Mouse (Mus musculus) right cerebral cortex, postnatal 36 days (tissue): ENCODE data around the gene Ttc33.
A peak's percentile ranks its signal among the peaks of the same experiment; 100 is the strongest.

ENCODE experiments used
- DNase-seq, 2 experiments: peaks; one replicate each; pipeline ENCODE4 v3.0.0; 2022; ENCODE audit warnings: low spot score in 2 of 2, mixed read lengths in 1 of 2

The Ttc33 gene

DNA sequence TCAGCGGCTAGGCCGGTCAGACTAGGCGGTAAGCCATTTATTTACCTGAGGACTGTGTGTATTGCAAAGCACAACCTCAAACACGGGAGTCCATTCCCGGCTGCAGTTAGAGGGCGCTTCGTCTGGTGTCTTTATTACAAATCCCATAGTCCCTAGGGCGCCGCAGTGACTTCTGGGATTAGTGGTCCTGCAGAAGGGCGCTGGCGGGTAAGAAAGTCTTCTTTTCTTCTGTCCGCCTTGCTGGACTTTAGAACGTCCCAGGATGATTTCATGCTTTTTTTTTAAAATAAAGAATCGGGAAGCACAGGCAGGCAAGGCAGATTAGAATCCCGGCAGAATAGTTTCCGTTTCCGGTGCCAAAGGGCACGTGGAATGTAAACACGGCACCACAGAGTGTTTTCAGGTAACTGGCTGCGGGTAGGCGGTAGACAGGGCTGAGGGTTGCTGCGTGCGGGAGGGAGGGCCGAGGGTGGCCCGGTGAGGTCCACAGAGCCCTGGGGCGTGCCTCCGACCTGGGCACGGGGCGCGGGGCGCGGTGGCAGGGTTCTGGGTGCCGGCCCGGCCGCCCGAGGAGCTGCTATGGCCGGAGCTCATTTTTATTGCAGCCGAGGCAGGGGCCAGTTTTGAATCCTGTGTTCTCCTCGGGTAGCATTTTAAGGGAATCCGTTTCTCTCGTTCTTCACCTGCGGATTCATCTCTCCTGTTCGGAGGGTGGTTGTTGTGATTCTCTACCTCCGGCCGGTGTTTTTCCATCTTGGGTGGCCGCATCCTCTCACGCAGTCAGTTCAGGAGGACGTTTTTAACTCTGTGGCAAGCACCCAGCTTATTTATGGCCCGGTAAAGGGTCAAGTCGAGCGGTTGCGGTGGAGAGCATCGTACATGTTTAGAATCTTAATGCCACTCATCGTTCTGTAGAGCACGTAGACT is at the start of gene Ttc33:
Gene Ttc33 (plus strand): TSS at position 160 of the 927 bp plus-strand sequence.
- DNase-seq, result peak; percentile 69 to 79

- DNase-seq, result no peak
Observed at GRCm38 (mm10) chr15:5138021-5138856, 47.1 kb upstream of the Ttc33 start.

GRCm38 (mm10) chr15:5139366-5139765 is 46.0 kb upstream of the Ttc33 start:
- DNase-seq, result no peak

DNA sequence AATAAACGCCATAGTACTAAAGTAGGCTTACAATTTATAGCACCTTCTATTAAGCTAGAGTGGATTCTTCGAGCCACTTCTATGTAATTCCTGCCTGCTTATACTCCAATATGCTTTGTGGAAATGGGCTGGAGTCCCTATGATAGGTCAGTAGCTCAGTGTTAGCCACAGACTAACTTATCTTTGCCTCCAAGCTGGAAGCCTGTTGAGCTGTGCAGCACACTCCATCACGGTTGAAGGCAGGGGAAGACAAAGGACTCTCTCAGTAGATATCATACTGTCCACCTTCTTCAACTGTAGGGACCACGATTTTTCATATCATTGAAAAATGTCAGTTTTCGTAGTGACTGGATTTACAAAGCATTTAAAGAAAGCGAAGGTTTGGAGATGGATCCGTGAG is 45.5 kb upstream of the Ttc33 start:
- no peak for DNase-seq

- DNase-seq, result no peak
Observed at GRCm38 (mm10) chr15:5140357-5140756, 45.0 kb upstream of the Ttc33 start.

GRCm38 (mm10) chr15:5142047-5142446 is 43.3 kb upstream of the Ttc33 start:
- no peak for DNase-seq

GRCm38 (mm10) chr15:5142714-5143113 is 42.6 kb upstream of the Ttc33 start:
- DNase-seq, result no peak

- peak; percentile 34 to 44 for DNase-seq
Observed at GRCm38 (mm10) chr15:5143361-5144020, 41.8 kb upstream of the Ttc33 start, which contains the start of gene Prkaa1. TSS of gene Prkaa1 (plus strand) at chr15:5143861.

DNA sequence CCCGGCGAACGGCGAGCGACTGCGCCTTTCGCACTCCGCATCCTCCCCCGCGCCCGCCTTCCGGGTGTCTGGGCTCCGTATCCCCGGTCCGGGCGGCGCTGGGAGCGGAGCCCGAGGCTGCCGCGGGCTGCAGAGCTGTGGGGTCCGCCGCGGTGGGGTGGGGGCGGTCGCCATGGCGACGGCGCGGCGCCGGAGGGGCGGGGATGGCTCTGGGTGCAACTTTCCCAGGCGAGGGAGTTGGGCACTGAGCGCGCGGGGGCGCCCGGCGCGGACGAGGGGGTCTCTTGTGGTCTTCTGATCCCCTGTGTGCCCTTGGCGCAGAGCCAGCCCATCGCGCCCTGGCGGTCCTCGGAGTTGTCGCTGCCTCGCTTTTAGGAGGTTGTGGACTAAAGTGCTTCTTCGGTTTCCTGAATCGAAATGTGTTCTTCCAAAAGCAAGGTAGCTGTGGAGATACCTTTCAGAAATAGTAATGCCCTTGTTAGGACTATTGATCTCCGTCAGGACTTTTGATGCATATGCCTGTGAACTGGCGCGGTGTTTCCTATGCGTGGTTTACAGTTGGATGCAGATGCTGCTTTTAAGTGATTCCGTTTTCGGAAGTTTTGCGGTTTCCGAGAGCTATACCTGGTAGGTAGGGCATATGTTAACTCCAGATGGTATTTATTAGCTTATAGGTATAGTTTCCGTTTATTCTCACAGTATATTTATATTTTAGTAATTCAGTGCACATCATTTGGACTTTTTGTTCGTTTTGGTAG is 41.1 kb upstream of the Ttc33 start:
- DNase-seq, result peak; percentile 45 to 48

DNA sequence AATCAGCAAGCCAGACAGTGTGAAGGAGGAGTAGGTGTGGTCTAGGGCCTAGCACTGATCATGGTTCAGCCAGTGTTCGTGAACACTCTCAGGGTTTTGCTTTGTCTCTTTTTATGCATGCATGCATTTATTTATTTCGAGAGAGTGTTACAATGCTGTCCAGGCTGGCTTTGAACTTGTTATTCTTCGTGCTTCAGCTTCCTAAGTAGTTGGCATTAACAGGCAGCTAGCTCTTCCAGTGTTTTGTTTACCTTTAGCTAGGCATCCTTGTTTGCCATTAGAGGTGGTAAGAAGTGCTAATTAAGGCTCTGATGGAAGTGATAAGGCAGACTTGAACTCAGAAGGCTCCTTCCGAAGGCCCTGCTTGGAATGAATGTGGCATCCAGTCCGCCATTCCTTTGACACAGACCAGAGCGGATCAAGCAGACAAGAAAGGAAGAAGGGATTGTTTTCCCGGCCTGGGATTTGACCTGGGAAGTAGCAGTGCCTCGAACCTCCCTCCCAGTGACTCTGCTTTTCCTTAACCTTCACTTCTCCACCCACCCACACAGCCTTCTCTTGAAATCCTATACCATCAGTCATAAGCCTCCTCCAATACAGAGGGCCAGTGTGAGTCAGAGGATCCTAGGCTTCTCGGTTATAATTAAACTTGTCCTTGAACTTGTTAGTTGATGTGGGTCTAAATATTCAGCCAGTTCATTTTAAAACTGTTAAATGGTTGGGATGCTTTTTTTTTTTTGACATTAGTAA is 40.0 kb upstream of the Ttc33 start:
- DNase-seq, result no peak

GRCm38 (mm10) chr15:5149187-5149586 is 36.1 kb upstream of the Ttc33 start:
- no peak for DNase-seq

DNA sequence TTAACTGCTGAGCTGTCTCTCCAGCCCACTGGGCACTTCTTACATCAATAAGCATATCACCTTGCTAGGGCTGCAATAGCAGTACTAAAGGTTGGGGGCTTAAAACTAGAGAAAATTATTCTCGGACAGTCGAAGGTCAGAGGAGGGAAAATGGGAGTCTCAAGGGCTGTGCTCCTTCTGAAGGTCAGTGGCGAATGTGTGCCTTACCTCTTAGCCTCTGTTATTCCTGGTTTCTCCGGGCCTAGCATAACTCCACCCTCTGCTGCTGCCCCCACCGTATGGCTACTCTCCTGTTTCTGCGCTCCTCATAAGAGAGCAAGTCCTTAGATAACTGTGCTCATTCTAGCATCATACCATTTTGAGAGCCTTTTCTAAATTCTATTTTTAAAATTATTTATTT is 33.2 kb upstream of the Ttc33 start:
- no peak for DNase-seq

GRCm38 (mm10) chr15:5154621-5155020 is 30.7 kb upstream of the Ttc33 start:
- DNase-seq, result no peak

GRCm38 (mm10) chr15:5155093-5155492 is 30.2 kb upstream of the Ttc33 start:
- DNase-seq, result no peak

- DNase-seq, result no peak
Observed at GRCm38 (mm10) chr15:5156355-5156754, 29.0 kb upstream of the Ttc33 start.

DNA sequence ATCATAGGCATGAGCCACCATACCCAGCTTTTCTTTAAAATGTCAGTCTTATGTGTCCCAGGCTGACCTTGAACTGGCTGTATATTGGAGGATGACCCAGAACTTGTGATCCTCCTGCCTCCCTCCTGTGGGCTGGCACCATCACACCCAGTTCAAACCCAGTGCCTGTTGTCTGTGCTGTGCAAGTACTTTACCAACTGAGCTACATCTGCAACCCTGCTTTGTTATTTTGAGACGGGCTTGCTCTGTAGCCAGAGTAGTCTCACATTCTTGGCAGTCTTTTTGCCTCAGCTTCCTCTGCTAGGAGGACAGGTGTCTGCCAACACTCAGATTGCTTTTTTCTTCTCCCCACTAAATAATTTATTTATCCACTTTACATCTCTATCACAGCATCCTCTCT is 27.9 kb upstream of the Ttc33 start:
- no peak for DNase-seq

- no peak for DNase-seq
Observed at GRCm38 (mm10) chr15:5158827-5159226, 26.5 kb upstream of the Ttc33 start.

DNA sequence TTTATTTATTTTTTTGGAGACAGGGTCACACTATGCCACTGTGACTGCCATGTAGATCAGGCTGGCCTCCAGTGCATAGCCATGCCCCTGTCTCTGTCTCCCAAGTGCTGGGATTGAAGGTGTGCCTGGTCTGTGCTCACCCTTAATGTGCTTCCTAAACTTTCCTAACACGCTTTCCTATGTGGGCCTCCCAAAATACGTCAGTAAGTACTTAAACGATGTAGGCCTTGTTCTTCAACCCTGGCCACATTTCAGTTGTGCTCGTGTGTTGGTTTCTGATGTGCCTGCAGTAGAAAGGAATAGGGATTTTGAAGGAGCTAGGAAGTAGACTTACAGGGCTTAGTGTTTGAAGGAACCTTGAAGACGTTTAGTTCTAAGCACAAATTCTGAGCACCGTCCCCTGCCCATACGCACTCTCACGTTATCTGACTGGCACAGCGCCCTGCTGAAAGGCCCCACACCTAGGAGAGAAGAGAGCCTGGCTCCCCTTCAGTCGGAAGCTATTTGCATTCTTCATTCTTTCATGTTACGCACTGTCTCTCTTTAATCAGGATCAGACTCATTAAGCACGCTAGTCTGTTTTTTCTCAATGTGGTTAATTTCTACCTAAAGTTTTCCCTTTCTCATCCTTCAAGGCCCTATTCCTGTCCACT is 20.1 kb upstream of the Ttc33 start:
- DNase-seq, result no peak

GRCm38 (mm10) chr15:5173217-5173820 is 12.0 kb upstream of the Ttc33 start:
- no peak for DNase-seq
